ENCODE assay signal across 11 mouse cellular contexts in genomic region chr4:45673081-45673819, GRCm38 (mm10).
DNase-seq lines count a peak whose midpoint lies in the region; ATAC-seq and TF ChIP-seq lines count a peak whose summit lies in the region.
"Had no signal": no experiment of that assay in that cellular context is flagged by ENCODE, and none has a peak within 500 bp of the region (broad histone marks: within the 10 kb centered on the region; RNA-seq: fewer than 3 reads in every experiment).

No protein-coding gene starts in this region.

- peaks cover 11% of the 10 kb centered on the region; the same call in 1 of the 2 replicates for H3K4me1 ChIP-seq in forebrain, postnatal 0 days (ENCODE audit: insufficient read depth)

- 39% methylated on average over 16 of the region's 16 CpGs for WGBS in forebrain, postnatal 0 days

- intact Hi-C loops in left cerebral cortex, postnatal 4 days (cut with DNase I), result no loop called here
- intact Hi-C loops in heart, postnatal 10 days (cut with DNase I), result no loop called here

- H3K4me3 ChIP-seq in forebrain, postnatal 0 days (ENCODE audit: low read depth, low read length), result no peak overlapping the region
- H3K4me3 ChIP-seq: embryonic facial prominence, embryonic 12.5 days had no signal

- peak; percentile 17 for DNase-seq in left cerebral cortex, adult 11 months (ENCODE audit: low spot score)
- no peak for DNase-seq in left cerebral cortex, postnatal 4 days
- peak; percentile 61 for DNase-seq in forebrain, postnatal 0 days
- peak; percentile 24 to 26 for DNase-seq in layer of hippocampus, adult 8-10 months (ENCODE audit: low spot score in 2 of 2)
- peak; percentile 34 for DNase-seq in retina, postnatal 1 day
- no peak for DNase-seq in cerebellum, adult 9-11 months
- DNase-seq in heart, postnatal 10 days, result no peak

- peak; percentile 92 for ATAC-seq in forebrain, postnatal 0 days
- ATAC-seq: inflammation-experienced regulatory T-cells, adult 6 months had no signal

- peak overlapping the region; percentile 54 for H3K27ac ChIP-seq in forebrain, postnatal 0 days (ENCODE audit: low read depth, low read length)
- H3K27ac ChIP-seq: embryonic facial prominence, embryonic 12.5 days; liver, embryonic 14.5 days; stomach, postnatal 0 days had no signal

- no peaks in the 10 kb centered on the region for H3K9me3 ChIP-seq in forebrain, postnatal 0 days (ENCODE audit: low read length)
- H3K9me3 ChIP-seq: embryonic facial prominence, embryonic 12.5 days had no signal

- no peak overlapping the region for H3K9ac ChIP-seq in forebrain, postnatal 0 days
- H3K9ac ChIP-seq: embryonic facial prominence, embryonic 12.5 days; liver, embryonic 14.5 days had no signal

- no peaks in the 10 kb centered on the region for H3K36me3 ChIP-seq in forebrain, postnatal 0 days (ENCODE audit: insufficient read depth)
- H3K36me3 ChIP-seq: embryonic facial prominence, embryonic 12.5 days had no signal

- H3K4me2 ChIP-seq in forebrain, postnatal 0 days (ENCODE audit: low read depth), result no peak overlapping the region; the same call in 1 of the 2 replicates
- H3K4me2 ChIP-seq: embryonic facial prominence, embryonic 12.5 days had no signal

- no peaks in the 10 kb centered on the region for H3K27me3 ChIP-seq in forebrain, postnatal 0 days (ENCODE audit: insufficient read depth, low read length)

- TF ChIP-seq CTCF in forebrain, postnatal 0 days (IDR thresholded peaks at IDR 0.05; ENCODE audit: low read depth), result no peak

Comparison
In these comparisons a context has a peak if more than half of its experiments do, and no peak if none do; other contexts are left out.
1. DNase-seq: peak in left cerebral cortex, adult 11 months (single experiment), forebrain, postnatal 0 days (single experiment), layer of hippocampus, adult 8-10 months (2 of 2) and retina, postnatal 1 day (single experiment); none in left cerebral cortex, postnatal 4 days (single experiment), cerebellum, adult 9-11 months (single experiment) and heart, postnatal 10 days (0 of 2).